ENCODE assay signal across 26 mouse cellular contexts in the genomic region with DNA sequence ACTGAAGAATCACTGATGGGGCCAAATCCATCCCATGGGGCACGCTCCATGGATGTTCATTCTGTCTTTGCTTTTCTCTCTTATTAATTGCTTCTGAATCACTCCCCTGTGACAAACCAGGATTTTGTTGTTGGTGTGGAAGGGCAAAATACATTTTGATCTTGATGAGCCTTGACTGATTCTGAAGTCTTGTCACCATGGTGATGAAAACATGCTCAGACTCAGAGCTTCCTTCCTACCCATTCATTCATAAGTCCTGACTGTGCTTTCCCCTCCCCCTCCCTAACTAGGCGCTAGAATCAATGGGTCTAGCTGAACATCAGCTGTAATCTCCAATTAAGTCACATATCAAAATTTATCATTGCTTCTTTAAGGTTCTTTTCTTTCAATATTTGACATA.
DNase-seq lines count a peak whose midpoint lies in the region; ATAC-seq and TF ChIP-seq lines count a peak whose summit lies in the region.
"Had no signal": no experiment of that assay in that cellular context is flagged by ENCODE, and none has a peak within 500 bp of the region (broad histone marks: within the 10 kb centered on the region; RNA-seq: fewer than 3 reads in every experiment).

No protein-coding gene starts in this region.

- ATAC-seq in hindbrain, embryonic 12.5 days (ENCODE audit: low FRiP score), result peak; percentile 66; the same call in 1 of the 2 replicates
- no peak for ATAC-seq in hindbrain, embryonic 14.5 days (ENCODE audit: low FRiP score)
- ATAC-seq in midbrain, embryonic 12.5 days (ENCODE audit: low FRiP score, low read depth), result peak; percentile 73
- ATAC-seq: forebrain, embryonic 16.5 days; intestine, postnatal 0 days had no signal

- TF ChIP-seq CTCF in brain, embryonic 14.5 days (IDR thresholded peaks at IDR 0.05; ENCODE audit: borderline replicate concordance, extremely low read depth, insufficient read depth, insufficient read length), result no peak

- no peak overlapping the region for H3K4me2 ChIP-seq in hindbrain, embryonic 12.5 days (replicated peaks)
- no peak overlapping the region for H3K4me2 ChIP-seq in hindbrain, embryonic 14.5 days (replicated peaks)
- H3K4me2 ChIP-seq in midbrain, embryonic 12.5 days (replicated peaks), result no peak overlapping the region
- H3K4me2 ChIP-seq: heart, embryonic 13.5 days; liver, embryonic 13.5 days had no signal

- no peaks in the 10 kb centered on the region for H3K27me3 ChIP-seq in hindbrain, embryonic 12.5 days
- H3K27me3 ChIP-seq in hindbrain, embryonic 14.5 days (ENCODE audit: control insufficient read depth, insufficient read depth, low read length), result no peaks in the 10 kb centered on the region
- no peaks in the 10 kb centered on the region for H3K27me3 ChIP-seq in midbrain, embryonic 12.5 days
- H3K27me3 ChIP-seq: CH12.LX; heart, embryonic 13.5 days; liver, embryonic 13.5 days had no signal

- no peak for TF ChIP-seq POLR2A in brain, embryonic 14.5 days (IDR thresholded peaks at IDR 0.05; ENCODE audit: borderline replicate concordance, extremely low read depth, insufficient read depth, insufficient read length, poor library complexity, severe bottlenecking)

- H3K4me3 ChIP-seq in hindbrain, embryonic 12.5 days, result no peak overlapping the region
- H3K4me3 ChIP-seq in hindbrain, embryonic 14.5 days (replicated peaks; ENCODE audit: low read length), result no peak overlapping the region
- H3K4me3 ChIP-seq in midbrain, embryonic 12.5 days, result no peak overlapping the region
- H3K4me3 ChIP-seq: heart, embryonic 13.5 days; left cerebral cortex, adult 2 months; liver, embryonic 13.5 days had no signal

- H3K36me3 ChIP-seq in hindbrain, embryonic 12.5 days, result no peaks in the 10 kb centered on the region
- H3K36me3 ChIP-seq in hindbrain, embryonic 14.5 days (replicated peaks; ENCODE audit: control insufficient read depth, insufficient read depth), result no peaks in the 10 kb centered on the region
- no peaks in the 10 kb centered on the region for H3K36me3 ChIP-seq in midbrain, embryonic 12.5 days
- H3K36me3 ChIP-seq: G1E; heart, embryonic 13.5 days; liver, embryonic 13.5 days had no signal

- no peak for DNase-seq in hindbrain, embryonic 14.5 days (ENCODE audit: low spot score)
- DNase-seq in brain, embryonic 14.5 days (ENCODE audit: low read depth), result peak; percentile 52
- DNase-seq in retina, embryonic 14.5 days (ENCODE audit: low spot score), result peak; percentile 83
- no peak for DNase-seq in kidney, postnatal 4 days
- DNase-seq in gastrocnemius, adult 18-20 months (ENCODE audit: low spot score), result no peak
- DNase-seq: adrenal gland, adult 2 months; B cell, adult 2 months; cerebellum, adult 11-12 months; cerebellum, postnatal 10 days; gastrocnemius, postnatal 25 days; heart, adult 18-20 months; heart, postnatal 14 days; kidney, postnatal 36 days; layer of hippocampus, adult 9-11 months; liver, embryonic 13.5 days; lung, adult 2 months; lung, postnatal 14 days; thymus, postnatal 25 days had no signal

- no peaks in the 10 kb centered on the region for H3K9me3 ChIP-seq in hindbrain, embryonic 12.5 days (replicated peaks)
- no peaks in the 10 kb centered on the region for H3K9me3 ChIP-seq in hindbrain, embryonic 14.5 days (ENCODE audit: control insufficient read depth, low read length)
- H3K9me3 ChIP-seq in midbrain, embryonic 12.5 days, result no peaks in the 10 kb centered on the region
- H3K9me3 ChIP-seq: G1E; heart, embryonic 13.5 days; liver, embryonic 13.5 days had no signal

- WGBS in hindbrain, embryonic 12.5 days, result 53% methylated on average over 2 of the region's 2 CpGs
- WGBS in hindbrain, embryonic 14.5 days, result 43% methylated on average over 2 of the region's 2 CpGs
- WGBS in midbrain, embryonic 12.5 days, result 49% methylated on average over 2 of the region's 2 CpGs

- no peaks in the 10 kb centered on the region for H3K4me1 ChIP-seq in hindbrain, embryonic 12.5 days
- H3K4me1 ChIP-seq in hindbrain, embryonic 14.5 days (replicated peaks; ENCODE audit: control insufficient read depth, insufficient read depth, low read length), result no peaks in the 10 kb centered on the region
- H3K4me1 ChIP-seq in midbrain, embryonic 12.5 days, result peaks cover 3% of the 10 kb centered on the region; the same call in 1 of the 2 replicates
- H3K4me1 ChIP-seq: heart, embryonic 13.5 days; liver, embryonic 13.5 days had no signal

- no peak overlapping the region for H3K27ac ChIP-seq in hindbrain, embryonic 12.5 days
- H3K27ac ChIP-seq in hindbrain, embryonic 14.5 days, result no peak overlapping the region
- no peak overlapping the region for H3K27ac ChIP-seq in midbrain, embryonic 12.5 days (replicated peaks)
- H3K27ac ChIP-seq: heart, embryonic 13.5 days; left cerebral cortex, adult 2 months; liver, embryonic 13.5 days had no signal

- H3K9ac ChIP-seq in hindbrain, embryonic 12.5 days, result no peak overlapping the region
- H3K9ac ChIP-seq in hindbrain, embryonic 14.5 days, result no peak overlapping the region
- no peak overlapping the region for H3K9ac ChIP-seq in midbrain, embryonic 12.5 days (replicated peaks)
- H3K9ac ChIP-seq: heart, embryonic 13.5 days; liver, embryonic 13.5 days had no signal

Comparison
In these comparisons a context has a peak if more than half of its experiments do, and no peak if none do; other contexts are left out.
1. DNase-seq: peak in brain, embryonic 14.5 days (single experiment) and retina, embryonic 14.5 days (single experiment); none in hindbrain, embryonic 14.5 days (single experiment), kidney, postnatal 4 days (0 of 2) and gastrocnemius, adult 18-20 months (single experiment).